Mouse (Mus musculus): ENCODE measurements around the gene Cnst. TPM values are rescaled to one million over a fixed set of nuclear protein-coding genes. Genes with fewer than 3 reads are reported as not detected.

Gene Cnst
- polyA plus RNA-seq, 1 experiment from 2014 or later = 23.0 TPM

DNA sequence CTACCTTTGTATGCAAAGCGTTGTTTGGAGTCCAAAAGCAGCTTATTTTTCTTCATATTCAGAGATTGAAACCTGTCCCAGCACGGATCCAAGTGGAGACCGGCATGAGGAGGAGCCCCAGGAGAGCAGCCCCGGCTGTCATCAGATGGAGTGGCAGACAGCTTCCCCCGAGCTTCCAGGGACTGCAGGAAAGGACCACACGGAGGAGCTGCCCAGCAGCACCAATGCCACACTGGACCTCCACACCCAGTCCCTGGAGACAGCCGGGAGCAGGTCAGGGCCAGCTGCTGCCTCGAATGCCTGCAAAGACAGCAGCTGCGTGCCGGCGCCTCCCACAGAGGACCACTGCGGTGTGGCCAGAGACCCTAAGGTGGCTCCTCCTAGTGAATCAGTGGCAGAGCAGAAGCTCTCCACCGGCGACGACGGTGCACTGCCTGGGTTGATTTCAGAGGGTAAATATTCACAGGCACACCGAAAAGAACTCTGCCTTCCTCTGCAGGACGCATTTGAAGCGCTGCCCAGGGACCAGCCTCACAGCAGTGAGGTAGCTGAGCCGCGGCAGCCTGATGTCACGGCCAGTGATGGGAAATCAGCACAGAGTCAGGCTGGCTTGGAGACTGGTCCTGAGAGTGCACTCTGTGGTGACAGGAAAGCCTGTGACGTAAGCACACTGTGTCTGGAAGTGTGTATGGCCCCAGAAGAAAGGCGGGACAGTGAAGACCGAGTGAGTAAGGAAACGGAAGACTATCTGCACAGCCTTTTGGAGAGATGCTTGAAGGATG is 63.7 kb downstream of the Cnst start:
- Histone ChIP-seq H3K9ac (peak overlapping the region; percentile 10; the same call in 1 of the 2 replicates), H3K4me1 (no peaks in the 10 kb centered on the region), H3K4me3 (no peak overlapping the region), H3K9me3 (replicated peaks) (no peaks in the 10 kb centered on the region), H3K27ac (no peak overlapping the region), H3K4me2 (no peak overlapping the region), H3K36me3 (ENCODE audit: poor library complexity, severe bottlenecking) (peaks cover 11% of the 10 kb centered on the region), H3K27me3 (no peaks in the 10 kb centered on the region)
- ATAC-seq = no peak
- WGBS = 58% methylated on average over 26 of the region's 26 CpGs

DNA sequence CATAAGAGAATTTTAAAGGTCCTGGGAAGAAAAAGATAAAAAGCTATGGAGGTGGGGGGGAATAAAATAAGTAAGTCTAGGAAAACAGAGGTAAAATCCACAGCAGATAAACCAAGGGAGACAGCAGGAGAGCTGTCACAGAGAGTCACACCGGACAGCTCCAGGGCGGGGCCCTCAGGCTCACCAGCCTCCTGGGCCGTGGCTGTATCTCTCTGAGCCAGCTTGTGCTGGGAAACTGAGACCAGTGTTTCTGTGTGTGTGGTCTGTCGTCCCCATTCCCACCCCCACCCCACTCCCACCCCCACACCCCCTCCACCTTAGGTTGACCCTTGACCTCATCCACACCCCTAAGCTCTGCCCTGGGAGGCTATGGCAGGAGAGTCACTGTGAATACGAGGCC is 65.0 kb downstream of the Cnst start:
- no peak overlapping the region for H3K4me3 ChIP-seq
- ATAC-seq = no peak
- no peak overlapping the region for H3K9ac ChIP-seq
- no peaks in the 10 kb centered on the region for H3K9me3 ChIP-seq (replicated peaks)
- H3K4me2 ChIP-seq = no peak overlapping the region
- peaks cover 11% of the 10 kb centered on the region for H3K36me3 ChIP-seq (ENCODE audit: poor library complexity, severe bottlenecking)
- H3K4me1 ChIP-seq = no peaks in the 10 kb centered on the region
- no peaks in the 10 kb centered on the region for H3K27me3 ChIP-seq
- no peak overlapping the region for H3K27ac ChIP-seq
- 56% methylated on average over 5 of the region's 5 CpGs for WGBS

GRCm38 (mm10) chr1:179612418-179612817 is 66.2 kb downstream of the Cnst start:
- no peak overlapping the region for H3K4me2 ChIP-seq
- H3K36me3 ChIP-seq (ENCODE audit: poor library complexity, severe bottlenecking) = peaks cover 11% of the 10 kb centered on the region
- no peak overlapping the region for H3K9ac ChIP-seq
- H3K4me1 ChIP-seq = 0 out of 2 replicates have a peak, but pooled peaks cover 5% of the 10 kb centered on the region
- ATAC-seq = no peak
- WGBS = 95% methylated on average over 6 of the region's 6 CpGs
- H3K9me3 ChIP-seq (replicated peaks) = no peaks in the 10 kb centered on the region
- H3K4me3 ChIP-seq = no peak overlapping the region
- no peak overlapping the region for H3K27ac ChIP-seq
- H3K27me3 ChIP-seq = no peaks in the 10 kb centered on the region

DNA sequence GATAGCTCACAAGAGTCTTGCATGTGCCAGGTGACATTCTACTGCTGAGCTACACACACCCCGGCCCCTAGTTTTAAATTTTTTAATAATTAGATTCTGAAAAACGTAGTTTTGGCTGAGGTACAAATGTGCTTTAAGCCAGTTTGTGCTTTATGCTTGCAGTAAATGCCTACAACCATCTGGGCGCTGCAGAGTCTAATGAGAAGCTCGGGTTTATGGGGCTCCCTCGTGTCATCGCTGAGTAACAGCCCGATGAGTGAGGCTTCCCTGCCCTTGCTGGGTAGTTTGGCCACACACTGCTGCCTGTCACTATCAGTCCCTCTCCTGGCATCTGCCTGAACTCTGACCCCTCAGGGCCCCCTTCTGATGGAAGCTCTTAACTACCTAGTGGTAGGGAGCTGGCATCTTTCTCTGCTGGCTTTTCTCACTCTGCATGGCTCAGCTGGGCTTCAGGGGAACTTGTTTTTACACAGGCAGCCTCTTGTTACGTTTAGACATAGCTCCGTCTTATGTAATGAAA is 66.9 kb downstream of the Cnst start:
- Histone ChIP-seq H3K4me3 (no peak overlapping the region), H3K27ac (no peak overlapping the region), H3K4me2 (no peak overlapping the region), H3K27me3 (no peaks in the 10 kb centered on the region), H3K9ac (no peak overlapping the region), H3K4me1 (0 out of 2 replicates have a peak, but pooled peaks cover 5% of the 10 kb centered on the region), H3K9me3 (replicated peaks) (no peaks in the 10 kb centered on the region), H3K36me3 (ENCODE audit: poor library complexity, severe bottlenecking) (peaks cover 11% of the 10 kb centered on the region)
- no peak; the same call in 1 of the 2 replicates for ATAC-seq
- 87% methylated on average over 9 of the region's 9 CpGs for WGBS

- WGBS = 76% methylated on average over 7 of the region's 7 CpGs
- H3K9me3 ChIP-seq (replicated peaks) = no peaks in the 10 kb centered on the region
- no peak for ATAC-seq
- 0 out of 2 replicates have a peak, but pooled peaks cover 5% of the 10 kb centered on the region for H3K4me1 ChIP-seq
- no peak overlapping the region for H3K4me2 ChIP-seq
- H3K27ac ChIP-seq = no peak overlapping the region
- H3K27me3 ChIP-seq = no peaks in the 10 kb centered on the region
- no peaks in the 10 kb centered on the region for H3K36me3 ChIP-seq (ENCODE audit: poor library complexity, severe bottlenecking)
- no peak overlapping the region for H3K4me3 ChIP-seq
- no peak overlapping the region for H3K9ac ChIP-seq
Observed at GRCm38 (mm10) chr1:179617426-179617825, 71.3 kb downstream of the Cnst start.

DNA sequence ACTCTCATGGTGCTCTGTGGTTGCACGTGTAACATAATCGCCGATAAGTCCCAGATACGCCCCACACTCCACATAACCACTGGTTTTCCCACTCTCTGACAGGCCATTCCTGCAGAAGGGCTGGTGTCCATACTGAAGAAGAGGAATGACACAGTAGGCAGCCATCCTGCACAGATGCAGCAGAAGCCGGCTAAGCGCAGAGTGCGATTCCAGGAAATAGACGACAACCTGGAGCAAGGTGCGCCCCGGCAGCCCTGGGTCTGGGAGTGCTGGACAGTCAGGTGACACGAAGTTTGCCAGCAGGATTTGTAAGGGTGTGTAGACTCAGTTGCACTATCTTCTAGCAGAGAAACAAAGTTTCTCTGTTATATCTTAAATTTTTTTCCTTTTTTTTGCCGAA is 76.5 kb downstream of the Cnst start:
- 92% methylated on average over 12 of the region's 12 CpGs for WGBS
- Histone ChIP-seq H3K27ac (no peak overlapping the region), H3K4me3 (no peak overlapping the region)

GRCm38 (mm10) chr1:179623657-179624056 is 77.5 kb downstream of the Cnst start:
- Histone ChIP-seq H3K4me1 (no peaks in the 10 kb centered on the region), H3K4me3 (no peak overlapping the region), H3K9ac (no peak overlapping the region), H3K4me2 (no peak overlapping the region), H3K9me3 (replicated peaks) (no peaks in the 10 kb centered on the region), H3K27me3 (no peaks in the 10 kb centered on the region), H3K36me3 (ENCODE audit: poor library complexity, severe bottlenecking) (peaks cover 25% of the 10 kb centered on the region), H3K27ac (no peak overlapping the region)
- WGBS = 67% methylated on average over 4 of the region's 4 CpGs
- ATAC-seq = no peak

More for the DNA sequence above, 76.5 kb downstream of the Cnst start:
- Histone ChIP-seq H3K9ac (no peak overlapping the region), H3K27me3 (no peaks in the 10 kb centered on the region), H3K9me3 (replicated peaks) (no peaks in the 10 kb centered on the region), H3K36me3 (ENCODE audit: poor library complexity, severe bottlenecking) (peaks cover 23% of the 10 kb centered on the region), H3K4me1 (no peaks in the 10 kb centered on the region), H3K4me2 (no peak overlapping the region)
- ATAC-seq = no peak

GRCm38 (mm10) chr1:179624354-179624753 is 78.2 kb downstream of the Cnst start:
- WGBS = 64% methylated on average over 4 of the region's 4 CpGs
- Histone ChIP-seq H3K27ac (no peak overlapping the region), H3K4me2 (no peak overlapping the region), H3K9ac (no peak overlapping the region), H3K4me3 (no peak overlapping the region), H3K9me3 (replicated peaks) (no peaks in the 10 kb centered on the region), H3K27me3 (no peaks in the 10 kb centered on the region), H3K4me1 (0 out of 2 replicates have a peak, but pooled peaks cover under 1% of the 10 kb centered on the region), H3K36me3 (ENCODE audit: poor library complexity, severe bottlenecking) (peaks cover 25% of the 10 kb centered on the region)
- ATAC-seq = peak; percentile 21; the same call in 1 of the 2 replicates

GRCm38 (mm10) chr1:179627855-179628254 is 81.7 kb downstream of the Cnst start:
- Histone ChIP-seq H3K9ac (no peak overlapping the region), H3K27me3 (no peaks in the 10 kb centered on the region), H3K27ac (no peak overlapping the region), H3K4me3 (no peak overlapping the region), H3K36me3 (ENCODE audit: poor library complexity, severe bottlenecking) (peaks cover 25% of the 10 kb centered on the region), H3K4me2 (no peak overlapping the region), H3K9me3 (replicated peaks) (no peaks in the 10 kb centered on the region), H3K4me1 (0 out of 2 replicates have a peak, but pooled peaks cover 5% of the 10 kb centered on the region)
- 85% methylated on average over 4 of the region's 4 CpGs for WGBS
- no peak for ATAC-seq

GRCm38 (mm10) chr1:179628438-179629106 is 82.4 kb downstream of the Cnst start:
- Histone ChIP-seq H3K4me2 (no peak overlapping the region), H3K36me3 (ENCODE audit: poor library complexity, severe bottlenecking) (peaks cover 19% of the 10 kb centered on the region), H3K4me1 (0 out of 2 replicates have a peak, but pooled peaks cover 5% of the 10 kb centered on the region), H3K27ac (no peak overlapping the region), H3K9me3 (replicated peaks) (no peaks in the 10 kb centered on the region), H3K9ac (no peak overlapping the region), H3K27me3 (no peaks in the 10 kb centered on the region), H3K4me3 (no peak overlapping the region)
- ATAC-seq = no peak
- 73% methylated on average over 8 of the region's 8 CpGs for WGBS

GRCm38 (mm10) chr1:179629276-179629675 is 83.1 kb downstream of the Cnst start:
- Histone ChIP-seq H3K9ac (no peak overlapping the region), H3K4me1 (0 out of 2 replicates have a peak, but pooled peaks cover 5% of the 10 kb centered on the region), H3K36me3 (ENCODE audit: poor library complexity, severe bottlenecking) (peaks cover 17% of the 10 kb centered on the region), H3K9me3 (replicated peaks) (no peaks in the 10 kb centered on the region), H3K4me3 (no peak overlapping the region), H3K4me2 (no peak overlapping the region), H3K27ac (no peak overlapping the region), H3K27me3 (no peaks in the 10 kb centered on the region)
- no peak for ATAC-seq
- WGBS = 73% methylated on average over 5 of the region's 5 CpGs

DNA sequence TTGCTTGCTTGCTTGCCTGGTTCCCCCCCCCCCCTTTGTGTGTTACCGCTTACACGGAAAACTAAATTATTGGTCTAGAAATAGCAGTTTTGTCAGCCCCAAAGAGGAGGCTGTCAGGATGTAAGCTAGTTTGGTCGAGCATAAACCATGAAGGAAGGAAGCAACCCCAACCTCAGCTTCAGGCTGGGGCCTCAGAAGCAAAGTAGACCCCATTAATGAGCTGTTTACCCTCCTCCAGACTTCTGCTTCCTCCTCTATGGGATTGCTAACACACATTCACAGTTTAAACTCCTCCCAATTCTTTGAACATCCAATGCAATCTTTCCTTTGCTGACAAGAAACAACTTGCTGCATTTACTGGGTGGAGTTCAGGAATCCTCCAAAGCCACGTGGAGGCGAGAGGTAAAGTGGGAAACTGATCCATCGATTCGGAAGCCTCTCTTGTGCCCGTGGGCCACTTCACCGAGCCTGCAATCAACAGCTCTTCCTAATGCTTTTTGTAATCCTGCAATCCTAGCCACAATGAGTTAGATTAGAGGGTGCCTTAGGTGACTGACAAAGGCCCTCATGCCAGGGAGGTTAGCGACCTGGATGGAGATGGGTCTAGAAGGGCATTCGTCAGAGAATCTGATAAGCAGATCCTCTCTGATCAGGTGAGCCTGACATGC is 86.7 kb downstream of the Cnst start:
- no peaks in the 10 kb centered on the region for H3K27me3 ChIP-seq
- 0 out of 2 replicates have a peak, but pooled peaks cover 2% of the 10 kb centered on the region for H3K36me3 ChIP-seq (ENCODE audit: poor library complexity, severe bottlenecking)
- H3K27ac ChIP-seq = no peak overlapping the region
- H3K9ac ChIP-seq = no peak overlapping the region
- H3K4me2 ChIP-seq = no peak overlapping the region
- H3K9me3 ChIP-seq (replicated peaks) = no peaks in the 10 kb centered on the region
- no peak for ATAC-seq
- 83% methylated on average over 11 of the region's 11 CpGs for WGBS
- no peak overlapping the region for H3K4me3 ChIP-seq
- 0 out of 2 replicates have a peak, but pooled peaks cover 5% of the 10 kb centered on the region for H3K4me1 ChIP-seq

Data from forebrain, embryonic 13.5 days (tissue).